Mouse (Mus musculus) lung, postnatal 10 days (tissue): ENCODE data around the gene Mepe.

Experiments
- DNase-seq: peaks from one replicate; pipeline ENCODE4 v3.0.0; 2021

Mepe gene

GRCm38 (mm10) chr5:104357575-104357974, 32.4 kb downstream of the Mepe start:
- no peak for DNase-seq

GRCm38 (mm10) chr5:104358592-104358991, 33.5 kb downstream of the Mepe start:
- DNase-seq: no peak

- DNase-seq: no peak
Observed at GRCm38 (mm10) chr5:104359257-104359656, 34.1 kb downstream of the Mepe start.

GRCm38 (mm10) chr5:104370580-104370979, 45.5 kb downstream of the Mepe start:
- DNase-seq: no peak

GRCm38 (mm10) chr5:104371284-104371683, 46.2 kb downstream of the Mepe start:
- no peak for DNase-seq

GRCm38 (mm10) chr5:104373648-104374307, 48.6 kb downstream of the Mepe start:
- no peak for DNase-seq

GRCm38 (mm10) chr5:104374308-104374660, 49.2 kb downstream of the Mepe start:
- peak; percentile 80 for DNase-seq

GRCm38 (mm10) chr5:104375132-104375531, 50.0 kb downstream of the Mepe start:
- DNase-seq: no peak

- no peak for DNase-seq
Observed at GRCm38 (mm10) chr5:104376890-104377289, 51.8 kb downstream of the Mepe start.

GRCm38 (mm10) chr5:104380574-104380973, 55.4 kb downstream of the Mepe start:
- DNase-seq: no peak

GRCm38 (mm10) chr5:104381671-104382070, 56.5 kb downstream of the Mepe start:
- no peak for DNase-seq

- DNase-seq: no peak
Observed at GRCm38 (mm10) chr5:104384540-104384939, 59.4 kb downstream of the Mepe start.

GRCm38 (mm10) chr5:104385521-104385920, 60.4 kb downstream of the Mepe start:
- DNase-seq: no peak

GRCm38 (mm10) chr5:104386908-104387307, 61.8 kb downstream of the Mepe start:
- peak; percentile 32 for DNase-seq
